Mouse (Mus musculus): ENCODE data around the gene Rpsa.
"Not testable (repeated sequence)": the region's sequence is repeated elsewhere in the genome, so short reads cannot be mapped to it uniquely, and the experiment has no call there.

Gene Rpsa

GRCm38 (mm10) chr9:120127538-120128251 is at the start of gene Rpsa:
Rpsa (plus strand) TSS chr9:120127689.
- DNase-seq (ENCODE audit: extremely low read depth, low read depth): peak; percentile 92

GRCm38 (mm10) chr9:120078241-120078640 is 49.2 kb upstream of the Rpsa start:
- DNase-seq (ENCODE audit: extremely low read depth, low read depth): no peak

- no peak for DNase-seq (ENCODE audit: extremely low read depth, low read depth)
Observed at GRCm38 (mm10) chr9:120079901-120080300, 47.6 kb upstream of the Rpsa start.

DNA sequence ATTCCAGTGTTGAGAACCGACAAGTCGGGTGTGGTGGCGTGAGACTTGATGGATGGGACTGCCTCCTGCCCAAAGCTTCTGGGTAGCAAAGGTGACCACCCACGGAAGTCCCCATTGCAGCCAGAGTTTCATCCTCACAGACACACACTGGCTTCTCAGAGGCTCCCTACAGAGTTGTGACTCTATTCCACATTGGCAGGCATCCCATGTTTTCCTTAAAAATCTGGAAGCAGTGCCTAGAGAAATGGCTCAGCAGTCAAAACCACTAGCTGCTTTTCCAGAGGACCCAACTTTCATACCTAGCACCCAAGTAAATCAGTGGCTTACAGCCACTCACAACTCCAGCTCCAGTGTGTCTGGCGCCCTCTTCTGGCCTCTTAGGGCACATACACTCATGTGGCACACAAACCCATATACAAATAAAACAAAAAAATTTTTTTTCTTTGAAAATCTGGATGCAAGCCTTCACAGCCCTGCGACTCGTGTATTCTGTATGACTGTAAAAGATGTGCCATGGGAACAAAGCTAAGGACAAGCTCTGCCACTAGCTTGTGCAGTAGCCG is 46.9 kb upstream of the Rpsa start:
- DNase-seq (ENCODE audit: extremely low read depth, low read depth): no peak

GRCm38 (mm10) chr9:120081247-120081646 is 46.2 kb upstream of the Rpsa start:
- peak; percentile 33 for DNase-seq (ENCODE audit: extremely low read depth, low read depth)

DNA sequence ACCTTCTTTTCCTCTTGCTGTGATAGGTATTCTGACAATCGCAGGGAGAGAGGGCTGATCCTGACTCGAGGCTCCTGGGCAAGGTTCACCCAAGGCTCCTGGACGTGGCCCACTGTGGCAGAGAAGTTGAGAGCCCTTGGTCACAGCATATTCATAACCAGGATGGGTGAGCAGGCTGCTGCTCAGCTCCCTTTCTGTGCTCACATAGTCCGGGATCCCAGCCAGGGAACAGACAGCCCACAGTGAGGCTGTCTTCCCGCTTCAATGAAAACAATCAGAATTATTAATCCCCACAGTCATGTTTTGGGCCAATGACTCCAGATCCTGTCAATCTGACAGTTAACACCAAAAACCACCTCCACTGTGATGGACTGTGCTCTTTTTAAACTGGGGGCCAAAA is 45.5 kb upstream of the Rpsa start:
- DNase-seq (ENCODE audit: extremely low read depth, low read depth): no peak

DNA sequence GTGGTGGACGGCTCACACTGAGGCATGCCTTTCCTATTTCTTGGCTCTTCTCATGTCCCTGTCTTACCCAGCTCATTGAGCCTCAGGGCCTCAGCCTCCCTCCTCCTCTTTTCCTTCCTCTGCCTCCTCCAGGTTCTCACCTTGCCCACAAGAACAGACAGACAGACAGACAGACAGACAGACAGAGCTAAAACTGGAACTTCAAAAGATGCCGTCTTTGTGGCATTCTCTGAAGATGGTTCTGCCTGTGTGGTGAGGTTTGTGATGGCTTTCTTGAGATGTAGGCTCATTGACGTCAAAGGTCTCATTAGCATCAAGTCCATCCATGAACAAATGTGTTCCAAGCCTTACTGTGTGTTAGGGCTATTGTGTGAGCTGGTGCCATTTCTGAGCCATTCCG is 44.8 kb upstream of the Rpsa start:
- DNase-seq (ENCODE audit: extremely low read depth, low read depth): no peak

DNA sequence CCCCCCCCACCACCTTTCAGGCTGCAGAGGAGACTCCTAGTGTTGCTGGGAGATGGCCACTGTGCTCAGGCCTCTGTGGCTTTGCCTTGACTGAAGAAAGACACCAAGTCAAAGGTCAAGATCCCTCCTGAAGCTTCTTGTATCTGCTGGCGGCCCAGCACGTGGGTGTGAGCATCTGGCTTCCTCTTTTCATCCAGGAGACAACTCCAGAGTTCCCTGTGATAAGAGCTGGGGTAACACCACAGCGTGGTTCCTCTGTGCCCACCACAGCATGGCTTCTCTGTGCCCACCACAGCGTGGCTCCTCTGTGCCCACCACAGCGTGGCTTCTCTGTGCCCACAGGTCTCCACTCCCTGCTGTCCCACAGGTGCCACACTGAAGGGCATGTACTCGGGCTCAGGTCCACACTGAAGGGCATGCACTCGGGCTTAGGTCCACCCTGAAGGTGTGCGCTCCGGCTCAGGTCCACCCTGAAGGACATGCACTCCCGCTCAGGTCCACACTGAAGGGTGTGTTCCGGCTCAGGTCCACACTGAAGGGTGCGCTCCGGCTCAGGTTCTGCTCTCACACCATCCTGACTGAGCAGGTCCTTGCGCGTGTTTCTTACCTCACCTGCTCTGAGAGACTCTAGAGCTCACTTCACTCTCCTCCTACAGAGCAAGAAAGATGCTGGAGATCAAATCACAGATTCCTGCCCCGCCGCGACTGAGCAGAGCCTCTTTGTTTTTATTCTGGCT is 44.2 kb upstream of the Rpsa start:
- peak; percentile 53 for DNase-seq (ENCODE audit: extremely low read depth, low read depth)

DNA sequence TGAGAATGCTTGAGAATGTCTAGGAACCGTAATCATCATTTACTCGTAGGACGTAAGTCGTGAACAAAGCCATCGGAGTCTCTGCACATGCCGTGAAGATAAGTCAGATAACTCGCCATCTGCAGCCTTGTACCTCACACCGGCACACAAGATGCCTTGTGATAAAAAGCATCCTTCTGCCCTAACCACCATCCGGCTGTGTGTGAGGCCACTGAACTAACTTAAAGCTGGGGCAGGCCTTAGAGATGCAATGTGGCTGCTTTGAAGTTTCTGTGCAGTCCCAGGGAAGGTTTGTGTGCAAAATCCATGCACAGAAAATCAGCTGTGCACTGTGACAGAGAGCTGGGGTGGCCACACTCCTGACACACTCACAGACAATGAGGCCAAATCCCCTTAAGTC is 43.1 kb upstream of the Rpsa start:
- DNase-seq (ENCODE audit: extremely low read depth, low read depth): no peak

GRCm38 (mm10) chr9:120089125-120089524 is 38.4 kb upstream of the Rpsa start:
- no peak for DNase-seq (ENCODE audit: extremely low read depth, low read depth)

GRCm38 (mm10) chr9:120091086-120091485 is 36.4 kb upstream of the Rpsa start:
- DNase-seq (ENCODE audit: extremely low read depth, low read depth): no peak

- no peak for DNase-seq (ENCODE audit: extremely low read depth, low read depth)
Observed at GRCm38 (mm10) chr9:120091696-120092238, 35.7 kb upstream of the Rpsa start, which contains the start of gene Ccr8. Ccr8 (plus strand) TSS chr9:120092114.

DNA sequence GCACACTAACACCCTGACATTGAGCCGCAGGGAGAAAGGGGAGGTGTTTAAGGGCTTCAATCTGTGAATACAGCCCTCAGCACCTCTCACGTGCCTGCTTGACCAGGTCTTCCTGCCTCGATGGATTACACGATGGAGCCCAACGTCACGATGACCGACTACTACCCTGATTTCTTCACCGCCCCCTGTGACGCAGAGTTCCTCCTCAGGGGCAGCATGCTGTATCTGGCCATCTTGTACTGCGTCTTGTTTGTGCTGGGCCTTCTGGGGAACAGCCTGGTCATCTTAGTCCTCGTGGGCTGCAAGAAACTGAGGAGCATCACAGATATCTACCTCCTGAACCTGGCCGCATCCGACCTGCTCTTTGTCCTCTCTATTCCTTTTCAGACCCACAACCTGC is 33.8 kb upstream of the Rpsa start:
- no peak for DNase-seq (ENCODE audit: extremely low read depth, low read depth)

DNA sequence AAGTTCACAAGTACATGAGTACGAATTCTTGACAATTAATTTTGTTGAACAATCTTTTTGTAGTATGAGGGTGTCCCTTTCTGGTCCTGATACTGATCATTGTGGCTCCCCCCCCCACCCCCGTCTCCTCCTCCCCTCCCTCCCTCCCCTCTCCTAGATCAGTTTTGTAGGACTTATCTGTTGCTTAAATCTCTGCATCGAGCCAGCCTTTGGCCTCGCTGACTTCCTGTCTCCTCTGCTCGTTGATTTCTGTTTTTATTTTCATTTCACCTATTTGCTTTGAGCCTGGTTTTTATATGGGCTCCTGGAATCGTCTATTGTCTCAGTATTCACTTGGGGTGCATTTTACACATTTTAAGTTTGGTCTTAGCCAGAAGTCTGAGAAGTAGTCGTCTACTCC is 31.6 kb upstream of the Rpsa start:
- DNase-seq (ENCODE audit: extremely low read depth, low read depth): no peak

DNA sequence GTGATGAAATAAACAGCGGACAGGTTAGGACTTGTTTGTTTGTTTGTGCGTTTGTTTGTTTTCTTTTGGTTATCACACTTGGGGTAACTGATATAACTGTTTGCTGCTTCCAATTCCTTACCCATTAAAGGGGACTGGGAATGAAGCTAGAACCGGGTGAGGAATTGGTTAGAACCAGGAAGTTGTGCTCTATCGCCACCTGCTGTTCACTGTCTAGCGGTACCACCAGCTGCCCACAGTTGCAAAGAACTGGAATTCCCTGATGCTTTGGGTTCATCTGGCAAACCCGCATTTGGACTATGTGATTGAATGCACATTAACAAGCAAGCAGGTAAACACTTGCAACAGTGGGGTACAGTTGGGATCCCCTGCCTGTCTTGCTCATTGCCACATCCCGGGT is 28.8 kb upstream of the Rpsa start:
- no peak for DNase-seq (ENCODE audit: extremely low read depth, low read depth)

GRCm38 (mm10) chr9:120099304-120099703 is 28.2 kb upstream of the Rpsa start:
- DNase-seq (ENCODE audit: extremely low read depth, low read depth): no peak

DNA sequence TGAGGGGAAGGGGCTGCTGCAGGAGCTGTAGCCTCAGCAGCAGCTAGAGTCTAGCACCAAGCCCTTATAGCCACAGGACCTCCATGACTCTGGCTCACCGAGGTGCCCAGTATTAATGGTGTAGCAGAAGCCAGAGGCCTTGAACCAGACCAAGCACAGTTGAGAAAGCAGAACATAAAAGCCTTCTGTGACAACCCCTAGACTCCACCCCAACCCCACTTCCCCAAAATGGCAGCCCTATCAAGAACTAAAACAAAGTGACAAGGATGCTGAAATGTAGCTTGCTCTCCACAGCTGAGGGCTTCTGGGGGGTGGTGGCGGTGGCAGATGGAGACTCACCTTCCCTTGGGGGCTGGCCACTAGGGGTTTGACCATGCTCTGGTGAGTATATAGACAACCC is 26.3 kb upstream of the Rpsa start:
- DNase-seq (ENCODE audit: extremely low read depth, low read depth): no peak

- not testable (repeated sequence) for DNase-seq (ENCODE audit: extremely low read depth, low read depth)
Observed at GRCm38 (mm10) chr9:120108953-120109352, 18.5 kb upstream of the Rpsa start.

DNA sequence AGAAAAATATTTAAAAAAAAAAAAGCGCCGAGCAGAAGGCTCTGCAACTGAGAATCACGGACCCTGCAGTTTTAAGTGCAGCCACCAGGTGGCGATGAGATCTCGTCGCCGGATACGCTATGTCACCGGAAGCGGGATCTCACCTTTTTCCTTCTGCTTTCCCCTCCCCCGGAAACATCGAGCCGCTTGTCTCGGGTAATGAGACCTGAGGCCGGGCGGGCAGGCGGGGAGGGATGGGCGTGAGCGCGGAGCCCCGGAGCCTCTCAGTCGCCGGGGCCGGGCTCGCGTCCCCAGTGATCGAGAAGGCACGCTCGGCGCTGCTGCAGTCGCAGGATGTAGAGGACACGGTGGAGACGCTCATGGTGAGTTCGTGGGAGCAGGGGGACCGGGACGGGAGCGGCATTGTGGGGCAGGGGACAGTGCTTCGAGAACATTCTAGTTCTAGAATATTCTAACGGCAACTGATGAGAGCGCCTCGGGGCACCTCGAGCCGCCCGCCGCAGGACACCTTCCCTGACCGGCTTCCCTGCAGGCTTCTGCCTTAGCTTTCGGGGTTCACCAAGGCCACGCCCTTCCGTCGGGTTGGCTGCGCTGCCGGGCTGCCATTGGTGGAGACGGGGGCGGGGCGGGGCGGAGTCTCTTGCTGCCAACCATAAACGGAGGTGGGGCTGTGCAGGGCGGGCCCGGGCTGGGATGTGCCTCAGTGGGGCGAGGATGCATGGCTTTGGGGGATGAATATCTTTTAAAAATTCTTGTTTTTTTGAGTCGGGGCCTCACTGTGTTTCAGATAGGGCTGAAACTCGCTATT is 17.1 kb upstream of the Rpsa start, which contains the start of gene Slc25a38:
Slc25a38 (plus strand) TSS at position 164 of the 808 bp plus-strand sequence.
- DNase-seq (ENCODE audit: extremely low read depth, low read depth): peak; percentile 81

- DNase-seq (ENCODE audit: extremely low read depth, low read depth): no peak
Observed at GRCm38 (mm10) chr9:120111156-120111945, 16.1 kb upstream of the Rpsa start.
